Mouse (Mus musculus) ovary, postnatal 36 days (tissue): Measurements from ENCODE around the gene Katna1.
"Not testable (repeated sequence)": the region's sequence is repeated elsewhere in the genome, so short reads cannot be mapped to it uniquely, and the experiment has no call there.

ENCODE experiments used
- DNase-seq: peaks from one replicate; pipeline ENCODE4 v3.0.0; 2022; ENCODE audit warnings: low spot score, mixed read lengths

The Katna1 gene

DNA sequence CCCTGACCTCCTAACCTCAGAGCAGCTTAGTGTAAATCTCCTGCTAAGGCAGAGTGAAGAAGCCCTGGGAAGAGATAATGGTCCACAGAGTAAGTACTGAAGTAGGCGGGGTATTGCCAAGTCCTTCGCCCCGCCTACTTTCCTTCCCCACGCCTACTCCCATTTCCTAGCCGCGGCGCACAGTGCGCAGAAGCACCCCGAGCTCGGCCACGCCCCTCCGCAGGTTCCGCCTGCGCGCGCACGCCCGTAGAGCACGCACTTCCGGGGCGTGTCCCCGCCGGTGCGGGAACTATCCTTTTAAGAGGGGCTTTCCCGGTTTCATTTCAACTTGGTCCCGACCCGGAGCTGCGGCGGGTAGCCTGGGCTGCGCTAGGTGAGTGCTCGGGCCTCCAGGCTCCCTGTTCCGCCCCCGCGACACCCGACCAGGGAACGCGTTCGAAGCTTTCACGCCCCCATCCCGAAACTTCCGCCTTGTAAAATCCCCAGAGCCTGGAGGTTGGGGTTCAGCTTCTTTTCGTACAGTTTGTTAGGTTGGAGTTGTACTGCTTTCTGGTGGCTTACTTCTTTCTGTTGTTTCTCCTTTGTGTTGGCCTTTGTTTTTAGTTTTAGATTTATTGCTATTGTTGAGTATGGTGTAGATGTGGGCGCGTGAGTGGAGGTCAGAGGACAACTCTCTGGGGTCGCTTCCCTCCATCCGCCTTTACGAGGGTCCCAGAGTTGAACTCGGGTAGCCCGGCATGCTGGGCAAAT, at the start of gene Katna1:
Gene Katna1, plus strand, starts transcription at position 250 of the 750 bp plus-strand sequence.
- DNase-seq: peak; percentile 92

DNA sequence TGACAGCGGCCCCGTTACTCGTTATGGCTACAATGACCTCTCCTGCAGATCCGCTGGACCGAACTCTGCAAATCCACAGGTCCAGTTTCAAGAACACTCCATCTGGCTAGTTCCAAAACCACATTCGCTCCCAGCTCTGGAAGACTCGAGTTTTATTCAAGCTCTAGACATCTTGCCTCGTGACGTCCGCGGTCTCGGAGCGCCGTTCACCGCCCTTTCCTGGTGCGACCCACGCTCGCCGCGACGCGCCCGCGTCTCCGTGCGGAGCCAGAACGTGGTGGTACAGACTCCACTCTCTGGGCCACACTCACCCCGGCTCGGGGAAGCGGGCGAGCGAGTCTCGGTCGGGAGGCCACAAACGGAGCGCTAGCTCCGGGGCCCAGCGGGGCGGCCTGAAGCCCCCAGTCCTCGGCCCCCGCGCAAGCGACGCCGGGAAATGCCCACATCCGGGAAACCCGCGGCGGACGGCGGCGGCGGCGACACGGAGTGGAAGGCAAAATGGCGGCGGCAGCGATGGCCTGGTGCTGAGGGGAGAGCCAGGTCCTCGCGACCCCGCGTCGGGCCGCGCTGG, 45.0 kb upstream of the Katna1 start, which contains the start of the genes Pcmt1 and Lats1:
Gene Pcmt1, minus strand, starts transcription at position 406 of the 571 bp plus-strand sequence.
Gene Lats1, plus strand, starts transcription at position 484 of the 571 bp plus-strand sequence.
- DNase-seq: peak; percentile 88

DNA sequence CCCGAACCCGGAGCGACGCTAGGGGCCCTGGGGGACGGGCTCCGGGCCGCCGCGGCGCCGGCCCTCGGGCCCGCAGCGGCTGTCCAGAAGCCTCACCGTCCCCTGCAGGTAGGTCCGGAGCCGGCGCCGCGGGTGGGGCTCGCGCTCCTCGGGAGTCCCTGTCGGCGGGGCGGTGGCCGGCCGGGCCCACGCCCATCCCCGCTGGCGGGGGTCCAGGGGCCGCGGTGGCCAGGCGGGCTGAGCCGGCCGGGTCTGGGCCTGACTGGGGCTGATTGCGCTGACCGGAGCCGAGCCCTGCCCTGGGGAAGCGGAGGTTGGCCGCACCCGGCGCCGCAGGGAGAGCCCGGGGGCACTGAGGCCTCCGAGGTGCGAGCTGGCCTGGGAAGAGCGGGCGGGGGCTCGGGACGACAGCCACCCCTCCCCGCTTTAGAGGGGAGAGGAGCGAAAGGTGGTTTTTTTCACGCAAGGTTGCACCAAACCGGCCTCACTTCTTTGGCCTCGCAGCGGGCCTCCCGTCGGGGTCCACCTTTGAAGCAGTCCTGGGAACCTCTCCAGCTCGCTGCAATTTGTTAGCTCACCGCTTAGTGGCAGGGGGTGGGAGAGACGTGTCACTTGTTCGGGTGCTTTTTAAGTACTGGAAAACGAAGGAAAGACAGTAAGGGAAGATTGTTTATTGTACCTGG, 44.3 kb upstream of the Katna1 start:
- DNase-seq: peak; percentile 77

DNA sequence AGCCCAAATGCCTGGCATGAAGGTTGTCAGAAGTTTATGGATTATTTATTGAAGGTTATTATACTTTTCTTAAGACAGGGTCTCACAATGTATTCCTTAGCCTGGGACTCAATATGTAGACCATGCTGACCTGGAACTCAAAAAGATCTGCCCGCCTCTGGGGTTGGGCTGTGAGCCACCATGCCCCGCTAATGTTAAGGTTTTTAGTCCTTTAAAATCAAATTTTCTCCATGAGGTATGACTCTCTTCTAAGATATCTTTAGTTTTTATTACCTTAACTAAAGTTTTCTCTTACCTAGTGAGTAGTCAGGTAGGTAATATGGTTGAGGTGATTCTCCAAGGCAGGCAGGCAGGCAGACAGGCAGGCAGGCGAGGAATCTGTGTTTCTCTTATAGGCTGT, 43.6 kb upstream of the Katna1 start:
- no peak for DNase-seq

DNA sequence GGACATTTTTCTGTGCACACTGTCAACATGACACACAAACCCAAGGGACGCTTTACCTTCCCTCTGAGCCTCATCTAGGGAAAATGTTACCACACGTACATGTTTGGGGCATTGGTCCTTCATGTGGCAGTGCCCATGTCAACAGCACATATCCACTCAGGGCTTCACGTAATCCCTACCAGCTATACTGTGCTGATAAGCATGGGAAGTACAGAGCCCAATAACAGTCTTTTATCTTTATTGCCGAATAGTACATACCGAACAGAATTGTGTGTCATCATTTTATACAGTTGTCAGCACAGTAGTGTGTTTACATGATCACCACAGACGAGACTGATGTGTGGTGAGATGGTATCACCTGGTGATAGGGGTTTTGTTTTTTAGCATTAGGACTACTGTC, 38.9 kb upstream of the Katna1 start:
- DNase-seq: no peak

DNA sequence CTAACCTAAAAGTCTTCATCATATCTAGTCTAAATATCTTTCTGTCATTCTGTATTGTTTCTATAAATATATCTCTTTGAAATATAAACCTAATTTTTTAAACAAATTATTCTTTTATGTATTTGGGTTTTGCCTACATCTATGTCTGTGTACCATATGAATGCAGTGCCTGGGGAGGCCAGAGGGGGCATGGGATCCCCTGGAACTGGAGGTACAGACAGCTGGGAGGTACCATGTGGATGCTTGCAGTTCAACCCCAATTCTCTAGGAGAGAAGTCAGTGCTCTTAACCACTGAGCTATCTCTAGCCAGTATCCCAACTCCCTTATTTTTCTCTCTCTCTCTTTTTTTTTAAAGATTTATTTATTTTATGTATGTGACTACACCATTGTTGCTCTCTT, 30.5 kb upstream of the Katna1 start:
- DNase-seq: no peak

DNA sequence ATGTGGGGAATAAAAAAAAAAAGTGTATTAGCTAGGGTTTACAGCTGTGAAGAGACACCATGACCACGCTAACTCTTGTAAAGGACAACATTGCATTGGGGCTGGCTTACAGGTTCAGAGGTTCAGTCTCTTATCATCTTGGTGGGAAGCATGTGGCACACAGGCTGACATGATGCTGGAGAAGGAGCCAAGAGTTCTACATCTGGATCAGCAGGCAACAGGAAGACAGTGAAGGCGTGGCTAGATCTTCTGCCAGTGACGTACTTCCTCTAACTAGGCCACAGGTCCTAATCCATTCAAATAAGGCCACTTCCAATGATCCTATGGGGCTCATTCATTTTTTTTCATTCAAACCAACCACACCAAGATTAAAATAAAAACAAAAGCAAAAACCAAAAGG, 25.7 kb upstream of the Katna1 start:
- DNase-seq: no peak

DNA sequence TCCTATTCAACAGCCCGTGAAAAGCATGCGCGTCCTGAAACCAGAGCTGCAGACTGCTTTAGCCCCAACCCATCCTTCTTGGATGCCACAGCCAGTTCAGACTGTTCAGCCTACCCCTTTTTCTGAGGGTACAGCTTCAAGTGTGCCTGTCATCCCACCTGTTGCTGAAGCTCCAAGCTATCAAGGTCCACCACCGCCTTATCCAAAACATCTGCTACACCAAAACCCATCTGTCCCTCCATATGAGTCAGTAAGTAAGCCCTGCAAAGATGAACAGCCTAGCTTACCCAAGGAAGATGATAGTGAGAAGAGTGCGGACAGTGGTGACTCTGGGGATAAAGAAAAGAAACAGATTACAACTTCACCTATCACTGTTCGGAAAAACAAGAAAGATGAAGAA, 23.2 kb upstream of the Katna1 start:
- no peak for DNase-seq

DNA sequence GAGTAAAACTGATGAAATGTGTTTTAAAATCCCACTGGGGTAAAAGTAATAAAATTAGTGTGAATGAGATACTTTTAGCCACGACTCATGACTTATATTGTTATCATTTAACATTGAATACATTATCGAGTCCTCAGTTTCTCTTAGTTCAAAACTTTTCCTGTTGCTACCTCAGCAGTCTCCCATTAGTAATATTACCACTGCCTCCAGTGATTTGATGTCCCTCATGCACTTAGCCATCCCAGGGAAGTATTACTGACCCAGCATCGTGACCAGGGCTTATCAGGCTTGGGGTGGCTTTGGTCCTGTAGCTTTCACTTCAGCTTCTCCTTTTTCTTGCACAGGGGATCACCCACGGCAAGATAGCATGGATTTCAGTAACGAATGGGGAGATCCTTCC, 15.7 kb upstream of the Katna1 start:
- DNase-seq: no peak

DNA sequence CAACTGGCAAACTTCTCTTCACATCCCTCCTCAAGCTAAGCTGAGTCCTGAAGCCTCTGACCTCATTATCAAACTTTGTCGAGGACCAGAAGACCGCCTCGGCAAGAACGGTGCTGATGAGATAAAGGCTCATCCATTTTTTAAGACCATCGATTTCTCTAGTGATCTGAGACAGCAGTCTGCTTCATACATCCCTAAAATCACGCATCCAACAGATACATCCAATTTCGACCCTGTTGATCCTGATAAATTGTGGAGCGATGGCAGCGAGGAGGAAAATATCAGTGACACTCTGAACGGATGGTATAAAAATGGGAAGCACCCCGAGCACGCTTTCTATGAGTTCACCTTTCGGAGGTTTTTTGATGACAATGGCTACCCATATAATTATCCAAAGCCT, 13.3 kb upstream of the Katna1 start:
- DNase-seq: no peak

DNA sequence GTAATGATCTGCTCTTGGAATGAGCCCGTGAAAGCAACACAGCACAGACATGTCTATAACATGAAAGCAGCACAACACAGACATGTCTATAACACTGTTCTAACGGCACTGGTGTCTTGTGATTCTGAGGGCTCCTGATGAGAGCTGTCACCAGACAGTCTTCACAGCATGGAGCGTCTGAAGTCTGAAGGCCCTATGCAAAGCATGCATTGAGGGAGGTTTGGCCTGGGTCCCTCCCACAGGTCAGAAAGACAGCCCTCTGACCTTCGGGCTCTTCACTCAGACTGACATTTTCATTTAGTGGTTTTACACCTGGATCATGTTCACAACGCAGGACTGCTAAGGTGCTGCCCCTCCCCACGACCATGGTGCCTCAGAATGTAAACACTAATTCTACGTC, 10.7 kb upstream of the Katna1 start:
- no peak for DNase-seq

DNA sequence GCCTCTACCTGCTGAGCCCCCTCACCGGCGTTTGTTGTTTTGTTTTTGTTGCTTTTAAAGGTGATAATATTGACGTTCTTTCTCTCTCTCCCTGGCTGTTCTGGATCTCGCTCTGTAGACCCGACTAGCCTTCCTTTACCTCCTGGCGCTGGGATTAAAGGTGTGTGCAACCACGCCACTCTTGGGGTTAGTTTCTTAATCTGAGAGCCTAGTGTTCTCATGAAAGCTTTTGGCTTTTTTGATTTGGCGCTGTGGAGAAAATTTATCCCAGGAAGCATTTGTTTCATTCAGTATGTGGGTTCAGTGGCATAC, 657 bp downstream of the Katna1 start:
- no peak for DNase-seq

DNA sequence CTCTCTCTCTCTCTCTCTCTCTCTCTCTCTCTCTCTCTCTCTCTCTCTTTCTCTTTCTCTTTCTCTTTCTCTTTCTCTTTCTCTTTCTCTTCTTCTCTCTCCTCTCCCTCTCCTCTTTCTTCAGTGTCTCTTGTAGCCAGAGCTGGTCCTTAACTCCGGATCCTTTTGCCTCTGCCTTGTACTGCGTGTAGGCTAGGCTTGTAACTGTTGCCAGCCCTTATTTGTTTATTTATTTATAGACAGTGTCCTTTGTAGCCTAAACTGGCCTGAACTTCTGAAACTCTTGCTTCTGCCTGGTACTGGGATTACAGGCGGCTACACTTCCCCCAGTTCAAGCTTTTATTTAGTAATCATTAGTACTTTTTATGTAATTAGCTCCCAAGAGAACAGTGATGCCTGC, 1.2 kb downstream of the Katna1 start:
- no peak for DNase-seq

DNA sequence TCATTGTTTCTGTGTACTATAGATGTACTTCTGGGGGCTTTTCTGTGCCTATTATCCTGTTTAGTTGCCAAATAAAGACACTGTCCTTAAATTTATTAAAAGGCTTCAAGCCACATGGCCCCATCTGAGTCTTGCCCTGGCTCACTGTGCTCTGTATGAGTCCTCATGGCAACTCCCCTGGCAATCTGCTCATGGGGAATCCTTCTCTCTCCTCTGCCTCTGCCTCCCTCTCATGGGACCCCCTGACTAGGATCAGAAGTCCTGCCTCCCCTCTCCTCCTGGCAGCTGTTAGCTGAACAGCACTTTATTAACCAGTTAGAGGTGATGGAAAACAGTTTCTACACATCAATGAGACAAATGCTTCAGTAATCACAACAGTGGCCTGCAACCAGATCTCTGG, 5.8 kb downstream of the Katna1 start:
- DNase-seq: no peak

DNA sequence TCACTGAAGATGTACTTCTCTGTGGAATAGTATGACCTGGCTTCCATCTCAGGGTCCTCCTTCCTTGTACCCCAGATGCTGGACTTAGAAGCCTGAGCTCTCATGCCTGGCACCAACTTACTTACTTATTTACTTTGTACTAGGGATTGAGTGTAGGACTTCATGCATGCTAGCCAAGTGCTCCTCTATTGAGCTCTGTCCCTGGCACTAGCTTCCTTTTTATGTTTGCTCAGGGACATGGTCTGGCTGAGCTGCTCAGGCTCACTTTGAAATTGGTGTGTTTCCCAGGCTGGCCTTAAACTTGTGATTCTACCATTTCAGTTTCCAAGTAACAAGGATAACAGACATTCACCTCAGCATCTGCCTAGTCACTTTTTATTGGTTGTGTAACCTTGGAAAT, 11.3 kb downstream of the Katna1 start:
- DNase-seq: no peak

DNA sequence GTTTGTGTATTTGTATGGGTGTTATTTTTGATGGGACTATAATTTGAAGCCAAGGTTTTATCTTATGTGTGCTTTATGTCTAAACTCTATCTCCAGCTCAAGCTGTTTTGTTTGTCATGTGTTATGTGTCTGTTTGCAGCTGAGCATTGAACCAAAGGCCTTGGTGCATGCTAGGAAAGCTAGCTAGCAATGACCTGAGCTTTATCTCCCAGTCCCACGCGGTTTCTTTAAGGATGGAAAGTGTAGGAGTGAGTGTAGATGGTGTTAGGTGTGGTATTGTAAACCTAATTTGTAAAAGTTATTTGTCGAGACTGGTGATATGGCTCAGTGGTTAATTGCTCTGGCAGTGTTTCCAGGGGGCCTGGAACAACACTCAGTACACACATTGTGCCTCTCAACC, 12.1 kb downstream of the Katna1 start:
- no peak for DNase-seq

DNA sequence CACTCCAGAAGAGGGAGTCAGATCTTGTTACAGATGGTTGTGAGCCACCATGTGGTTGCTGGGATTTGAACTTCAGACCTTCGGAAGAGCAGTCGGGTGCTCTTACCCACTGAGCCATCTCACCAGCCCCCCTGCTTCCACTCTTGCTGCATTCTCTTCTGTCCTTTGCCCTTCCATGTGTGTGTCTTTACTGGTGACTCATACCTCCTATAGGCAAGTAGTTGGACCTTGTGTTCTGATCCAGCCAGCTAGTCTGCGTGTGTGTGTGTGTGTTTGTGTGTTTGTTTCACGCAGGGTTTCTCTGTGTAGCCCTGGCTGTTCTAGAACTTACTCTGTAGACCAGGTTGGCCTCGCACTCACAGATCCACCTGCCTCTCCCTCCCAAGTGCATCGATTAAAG, 19.7 kb downstream of the Katna1 start:
- not testable (repeated sequence) for DNase-seq

DNA sequence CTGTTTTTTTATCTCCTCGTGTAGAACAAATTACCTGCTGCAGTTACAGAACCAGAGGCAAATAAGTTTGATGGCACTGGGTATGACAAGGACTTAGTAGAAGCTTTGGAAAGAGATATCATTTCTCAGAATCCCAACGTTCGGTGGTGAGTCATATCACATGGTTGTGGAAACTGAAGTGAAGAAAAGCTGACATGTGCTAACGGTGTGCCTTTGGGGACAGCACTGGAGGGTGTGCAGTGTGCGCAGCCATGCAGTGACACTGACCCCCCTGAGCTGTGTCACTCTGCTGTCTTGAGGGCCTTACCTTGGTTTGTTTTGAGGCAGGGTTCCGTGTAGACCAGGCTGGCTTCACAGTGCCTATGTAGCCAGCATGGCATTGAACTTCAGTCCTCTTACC, 23.0 kb downstream of the Katna1 start:
- DNase-seq: no peak

DNA sequence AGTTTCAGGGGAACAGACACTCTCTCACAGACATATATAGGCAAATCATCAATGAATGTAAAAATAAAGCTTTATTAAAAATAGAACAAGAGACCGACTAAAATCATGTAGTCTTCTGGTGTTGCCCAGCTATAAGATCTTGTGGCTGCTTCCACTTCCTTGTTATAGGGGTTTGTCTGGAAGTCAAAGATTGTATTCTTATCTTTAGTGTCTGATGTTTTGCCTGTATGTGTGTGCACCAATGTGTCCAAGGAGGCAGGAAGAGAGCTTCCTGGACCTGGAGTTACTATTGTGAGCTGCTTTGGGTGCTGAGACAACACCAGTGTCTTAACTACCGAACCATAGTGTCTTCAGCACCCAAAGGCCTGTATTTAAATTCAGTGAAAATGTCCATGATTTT, 31.7 kb downstream of the Katna1 start:
- no peak for DNase-seq

DNA sequence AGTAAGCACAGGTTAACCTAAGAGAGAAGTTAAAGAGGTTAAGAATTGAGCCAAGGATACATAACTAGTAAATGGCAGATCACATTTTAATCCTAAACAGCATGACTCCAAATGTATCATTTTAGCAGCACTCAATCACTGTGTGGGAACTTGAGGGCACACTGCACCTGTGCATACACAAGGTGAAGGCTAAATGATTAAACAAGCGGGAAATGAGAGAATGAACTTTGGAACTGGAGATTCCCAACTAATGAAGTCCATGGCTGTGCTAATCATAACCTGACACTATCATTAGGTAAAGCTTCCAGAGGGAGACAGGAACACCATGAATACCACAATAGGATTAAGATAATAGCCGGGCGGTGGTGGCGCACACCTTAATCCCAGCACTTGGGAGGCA, 46.5 kb downstream of the Katna1 start:
- no peak for DNase-seq

DNA sequence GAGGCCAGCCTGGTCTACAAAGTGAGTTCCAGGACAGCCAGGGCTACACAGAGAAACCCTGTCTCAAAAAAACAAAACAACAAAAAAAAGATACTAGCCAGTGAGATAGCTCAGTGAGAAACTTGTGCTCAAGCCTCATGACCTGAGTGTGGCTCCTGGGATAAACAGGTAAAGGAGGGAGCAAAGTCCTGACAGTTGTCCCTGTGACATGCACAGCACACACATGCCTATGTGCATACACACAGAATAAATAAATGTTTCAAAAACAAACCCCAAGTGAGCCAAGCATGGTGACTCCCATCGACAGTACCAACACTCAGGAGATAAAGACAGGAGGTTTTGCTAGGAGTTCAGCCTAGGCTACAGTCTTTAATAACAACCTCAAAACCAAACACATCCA, 47.0 kb downstream of the Katna1 start:
- DNase-seq: no peak

DNA sequence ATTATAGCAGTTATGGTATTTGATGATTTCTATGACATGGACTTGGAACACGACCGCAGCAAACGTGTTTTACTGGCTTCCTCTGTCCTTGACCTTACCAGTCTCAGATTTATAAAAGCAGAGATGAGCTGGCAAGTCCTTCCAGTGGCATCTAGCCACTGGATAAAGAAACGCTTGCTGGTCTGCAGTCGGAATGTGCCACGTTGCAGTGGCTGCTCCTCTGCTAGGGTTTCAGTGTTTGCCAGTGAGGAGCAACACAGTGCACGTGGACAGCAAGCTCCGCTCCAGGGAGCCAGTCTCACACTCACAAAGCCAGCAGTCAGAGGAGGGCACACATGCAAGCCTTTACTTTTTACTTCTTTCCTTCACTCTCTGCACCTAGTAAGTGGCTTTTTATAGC, 49.6 kb downstream of the Katna1 start:
- no peak for DNase-seq

DNA sequence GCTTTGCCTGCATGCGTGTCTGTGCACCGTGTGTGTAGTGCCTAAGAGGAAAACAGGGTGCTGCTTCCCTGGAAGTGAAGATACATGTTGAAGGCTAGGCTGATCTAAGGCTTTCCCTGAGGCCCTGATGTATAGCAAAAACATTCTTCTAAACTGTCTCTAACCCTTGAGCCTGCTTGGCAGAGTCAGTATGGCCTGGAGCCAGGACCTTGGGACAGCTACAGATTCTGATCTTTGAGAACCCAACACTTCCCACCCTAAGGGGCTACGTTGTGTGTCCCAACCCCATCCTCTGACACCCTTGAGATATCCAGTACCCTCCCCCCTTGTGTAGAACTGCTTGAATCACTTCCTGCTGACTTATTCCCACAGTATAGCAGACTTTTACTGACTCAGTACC, 52.6 kb downstream of the Katna1 start:
- peak; percentile 18 for DNase-seq
